Mouse (Mus musculus): ENCODE measurements around the gene Ikzf1.

Gene Ikzf1

GRCm38 (mm10) chr11:11725252-11725875 lies 40.6 kb downstream of the Ikzf1 start:
- DNase-seq, result peak; percentile 73

- DNase-seq, result peak; percentile 69
Measured at GRCm38 (mm10) chr11:11725876-11726525, 41.2 kb downstream of the Ikzf1 start.

GRCm38 (mm10) chr11:11726807-11727276 lies 42.0 kb downstream of the Ikzf1 start:
- no peak for DNase-seq

GRCm38 (mm10) chr11:11727936-11728556 lies 43.2 kb downstream of the Ikzf1 start:
- no peak for DNase-seq

- no peak for DNase-seq
Measured at GRCm38 (mm10) chr11:11729216-11729615, 44.4 kb downstream of the Ikzf1 start.

GRCm38 (mm10) chr11:11730062-11730461 lies 45.3 kb downstream of the Ikzf1 start:
- DNase-seq, result no peak

- no peak for DNase-seq
Measured at GRCm38 (mm10) chr11:11731727-11732126, 46.9 kb downstream of the Ikzf1 start.

- no peak for DNase-seq
Measured at GRCm38 (mm10) chr11:11732972-11733770, 48.4 kb downstream of the Ikzf1 start.

GRCm38 (mm10) chr11:11735155-11735554 lies 50.4 kb downstream of the Ikzf1 start:
- DNase-seq, result no peak

GRCm38 (mm10) chr11:11736948-11737347 lies 52.1 kb downstream of the Ikzf1 start:
- DNase-seq, result no peak

GRCm38 (mm10) chr11:11737562-11737961 lies 52.8 kb downstream of the Ikzf1 start:
- no peak for DNase-seq

- peak; percentile 39 for DNase-seq
Measured at GRCm38 (mm10) chr11:11739054-11739453, 54.3 kb downstream of the Ikzf1 start.

GRCm38 (mm10) chr11:11740603-11741002 lies 55.8 kb downstream of the Ikzf1 start:
- DNase-seq, result no peak

- no peak for DNase-seq
Measured at GRCm38 (mm10) chr11:11741574-11741973, 56.8 kb downstream of the Ikzf1 start.

- peak; percentile 86 for DNase-seq
Measured at GRCm38 (mm10) chr11:11742626-11743025, 57.8 kb downstream of the Ikzf1 start.

- DNase-seq, result no peak
Measured at GRCm38 (mm10) chr11:11744222-11744621, 59.4 kb downstream of the Ikzf1 start.

- DNase-seq, result no peak
Measured at GRCm38 (mm10) chr11:11751091-11751490, 66.3 kb downstream of the Ikzf1 start.

- DNase-seq, result no peak
Measured at GRCm38 (mm10) chr11:11752859-11753258, 68.1 kb downstream of the Ikzf1 start.

GRCm38 (mm10) chr11:11758121-11758520 lies 73.3 kb downstream of the Ikzf1 start:
- no peak for DNase-seq

GRCm38 (mm10) chr11:11758883-11759282 lies 74.1 kb downstream of the Ikzf1 start:
- DNase-seq, result no peak

- DNase-seq, result no peak
Measured at GRCm38 (mm10) chr11:11763211-11763666, 78.4 kb downstream of the Ikzf1 start.

- no peak for DNase-seq
Measured at GRCm38 (mm10) chr11:11765414-11765813, 80.6 kb downstream of the Ikzf1 start.

GRCm38 (mm10) chr11:11766105-11766504 lies 81.3 kb downstream of the Ikzf1 start:
- no peak for DNase-seq

All from thymus, postnatal 4 days (tissue).